Mouse (Mus musculus): ENCODE measurements at regions not wholly inside any gene's neighbourhood (a gene's known extent, or its start where the extent isn't known, plus 50 kb on each side); places are given as distances from the start of the nearest gene placed in this dataset.
A peak's percentile ranks its signal among the peaks of the same experiment; 100 is the strongest.

DNA sequence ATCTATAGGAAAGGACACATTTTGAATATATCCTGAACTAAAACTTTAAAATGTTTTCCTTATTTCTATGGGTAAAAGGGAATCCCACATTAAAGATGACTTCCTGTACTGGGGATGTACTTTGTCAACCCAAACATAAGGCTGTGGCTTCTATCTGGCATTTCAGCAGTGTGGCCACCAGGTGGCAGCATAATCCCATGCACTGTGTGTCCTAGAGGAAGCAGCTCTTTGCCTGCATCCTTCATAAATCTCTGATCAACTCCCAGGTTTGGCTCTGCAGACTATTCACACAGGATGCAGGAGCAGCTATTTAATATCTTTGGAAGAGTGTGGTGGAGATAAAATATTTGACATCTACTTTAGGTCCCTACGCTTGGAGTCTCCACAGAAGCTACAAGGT lies 59.1 kb downstream of the Bmp15 start:
- H3K4me3 ChIP-seq (ENCODE audit: insufficient read depth, low read length): no peak overlapping the region

DNA sequence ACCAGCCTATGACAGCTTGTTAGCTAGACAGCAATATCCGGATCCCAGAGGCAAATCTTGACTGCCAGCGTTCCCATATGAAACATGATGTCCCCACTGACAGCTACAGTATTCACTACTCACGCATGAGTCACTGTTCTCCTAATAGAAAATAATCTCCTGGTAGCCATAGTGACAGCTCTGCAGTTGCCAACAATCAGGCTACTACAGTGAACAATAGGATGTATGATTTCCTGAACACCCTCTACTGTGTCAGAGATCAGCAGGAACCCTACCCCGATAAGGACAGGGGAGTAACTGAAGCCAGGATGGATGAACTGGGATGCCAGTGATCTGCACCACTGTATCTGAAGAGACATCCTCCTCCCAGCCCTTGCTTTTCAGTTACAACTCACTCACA lies 62.0 kb downstream of the Bmp15 start:
- Histone ChIP-seq H3K4me1 (ENCODE audit: control insufficient read depth, insufficient read depth, low read length) (no peaks in the 10 kb centered on the region), H3K4me3 (ENCODE audit: insufficient read depth, low read length) (no peak overlapping the region), H3K27ac (ENCODE audit: insufficient read depth, low read length) (no peak overlapping the region)
- no peak for TF ChIP-seq POLR2A (IDR thresholded peaks at IDR 0.05; ENCODE audit: extremely low read depth, insufficient read depth, low read length)
- TF ChIP-seq CTCF (IDR thresholded peaks at IDR 0.05; ENCODE audit: extremely low read depth, insufficient read depth, low read length): no peak

More for the DNA sequence above, 59.1 kb downstream of the Bmp15 start:
- H3K4me1 ChIP-seq (ENCODE audit: control insufficient read depth, insufficient read depth, low read length): no peaks in the 10 kb centered on the region
- H3K27ac ChIP-seq (ENCODE audit: insufficient read depth, low read length): no peak overlapping the region
- TF ChIP-seq CTCF (IDR thresholded peaks at IDR 0.05; ENCODE audit: extremely low read depth, insufficient read depth, low read length) (peak; percentile 77), POLR2A (IDR thresholded peaks at IDR 0.05; ENCODE audit: extremely low read depth, insufficient read depth, low read length) (no peak)

GRCm38 (mm10) chrX:6254058-6254457 lies 66.5 kb downstream of the Bmp15 start:
- Histone ChIP-seq H3K4me1 (ENCODE audit: control insufficient read depth, insufficient read depth, low read length) (no peaks in the 10 kb centered on the region), H3K4me3 (ENCODE audit: insufficient read depth, low read length) (no peak overlapping the region), H3K27ac (ENCODE audit: insufficient read depth, low read length) (no peak overlapping the region)
- no peak for TF ChIP-seq POLR2A (IDR thresholded peaks at IDR 0.05; ENCODE audit: extremely low read depth, insufficient read depth, low read length)
- TF ChIP-seq CTCF (IDR thresholded peaks at IDR 0.05; ENCODE audit: extremely low read depth, insufficient read depth, low read length): peak; percentile 5; the same call in 1 of the 2 replicates

DNA sequence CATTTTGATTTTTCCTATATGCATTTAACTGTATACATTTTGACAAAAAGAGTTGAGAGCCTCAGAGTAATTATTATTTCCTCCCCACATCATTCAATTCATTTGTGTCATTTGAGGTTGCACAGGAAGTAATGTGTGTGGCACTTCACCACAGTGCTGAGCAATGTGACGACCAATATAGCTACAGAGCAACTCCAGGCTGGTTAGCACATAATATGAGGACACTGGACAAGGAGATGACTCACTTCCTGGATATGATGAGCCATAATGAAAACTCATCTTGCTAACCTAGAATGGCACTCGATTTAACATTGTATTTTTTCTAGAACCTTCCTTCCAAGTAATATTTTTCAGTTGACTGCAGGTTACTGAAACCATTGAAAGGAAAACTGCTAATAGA lies 67.6 kb downstream of the Bmp15 start:
- no peak for TF ChIP-seq CTCF (IDR thresholded peaks at IDR 0.05; ENCODE audit: extremely low read depth, insufficient read depth, low read length)
- no peak for TF ChIP-seq POLR2A (IDR thresholded peaks at IDR 0.05; ENCODE audit: extremely low read depth, insufficient read depth, low read length)
- no peaks in the 10 kb centered on the region for H3K4me1 ChIP-seq (ENCODE audit: control insufficient read depth, insufficient read depth, low read length)
- H3K4me3 ChIP-seq (ENCODE audit: insufficient read depth, low read length): no peak overlapping the region
- H3K27ac ChIP-seq (ENCODE audit: insufficient read depth, low read length): no peak overlapping the region
